Mouse (Mus musculus) embryonic facial prominence, embryonic 14.5 days (tissue): ENCODE data around the gene Hps6. TPM values are rescaled to one million over a fixed set of nuclear protein-coding genes. Genes with fewer than 3 reads are reported as not detected.

Source experiments
- ATAC-seq: fragments of 200-750 bp; cut with Nextera tagmentation; 2 replicates; pipeline ENCODE4 v1.8.0; 2017; ENCODE audit warnings: low read depth, moderate number of reproducible peaks, moderate TSS enrichment
- DNase-seq: peaks from one replicate; pipeline ENCODE4 v3.0.0-alpha.2; 2015; ENCODE audit warnings: low spot score
- H3K27ac ChIP-seq: fragments of 300-500 bp; sonication (generic); replicated peaks from 2 replicates; pipeline ENCODE4 v1.5.1; 2014; ENCODE audit warnings: low read depth, mild to moderate bottlenecking, low read length, moderate library complexity
- H3K27me3 ChIP-seq: fragments of 300-500 bp; sonication (generic); replicated peaks from 2 replicates; pipeline ENCODE4 v1.6.1; 2014; ENCODE audit warnings: low read length; ENCODE audit not compliant: control insufficient read depth, insufficient read depth
- H3K36me3 ChIP-seq: fragments of 300-500 bp; sonication (generic); 2 replicates; pipeline ENCODE4 v1.6.1; 2014; ENCODE audit warnings: low read length, mixed read lengths; ENCODE audit not compliant: control insufficient read depth, insufficient read depth
- H3K4me1 ChIP-seq: fragments of 300-500 bp; sonication (generic); 2 replicates; pipeline ENCODE4 v1.6.1; 2014; ENCODE audit warnings: antibody characterized with exemption, low read length; ENCODE audit not compliant: control insufficient read depth, insufficient read depth
- H3K4me2 ChIP-seq: fragments of 300-500 bp; sonication (generic); 2 replicates; pipeline ENCODE4 v1.6.1; 2014; ENCODE audit warnings: low read depth, mild to moderate bottlenecking, low read length, moderate library complexity, mixed read lengths
- H3K4me3 ChIP-seq: fragments of 300-500 bp; sonication (generic); 2 replicates; pipeline ENCODE4 v1.5.1; 2014; ENCODE audit warnings: low read depth, mild to moderate bottlenecking, low read length
- H3K9ac ChIP-seq: fragments of 300-500 bp; sonication (generic); 2 replicates; pipeline ENCODE4 v1.6.1; 2014; ENCODE audit warnings: low read depth, mild to moderate bottlenecking, low read length, moderate library complexity, mixed read lengths
- H3K9me3 ChIP-seq: fragments of 300-500 bp; sonication (generic); 2 replicates; pipeline ENCODE4 v1.6.1; 2016; ENCODE audit warnings: low read length; ENCODE audit not compliant: control insufficient read depth
- WGBS: fragments of 180-500 bp; shearing (Covaris S2); extraction: QIAGEN DNeasy Blood & Tissue Kit; methylation state at CpG from one replicate; pipeline ENCODE4 v1.1.7; 2014; 5-methylcytosine and 5-hydroxymethylcytosine counted together
- polyA plus RNA-seq: library from polyadenylated mRNA; unstranded; fragments of >200 nt; fragmentation: Nextera tagmentation; extraction: Ambion mirVana; gene quantifications from 2 replicates; pipeline ENCODE4 v1.2.1, GENCODE M21; 2014

Hps6 gene
- polyA plus RNA-seq, 1 experiment from 2014 or later = 4.5 TPM

GRCm38 (mm10) chr19:46033911-46034310, 30.6 kb downstream of the Hps6 start:
- H3K4me1 ChIP-seq = peaks cover 7% of the 10 kb centered on the region
- H3K4me3 ChIP-seq = no peak overlapping the region
- no peak overlapping the region for H3K9ac ChIP-seq
- DNase-seq = no peak
- H3K36me3 ChIP-seq = peaks cover 77% of the 10 kb centered on the region
- 95% methylated on average over 11 of the region's 11 CpGs for WGBS
- H3K27ac ChIP-seq = no peak overlapping the region
- H3K4me2 ChIP-seq = no peak overlapping the region
- H3K27me3 ChIP-seq = no peaks in the 10 kb centered on the region
- ATAC-seq = no peak
- H3K9me3 ChIP-seq = peaks cover 10% of the 10 kb centered on the region; the same call in 1 of the 2 replicates

GRCm38 (mm10) chr19:46035971-46036370, 32.7 kb downstream of the Hps6 start:
- Histone ChIP-seq H3K27ac (no peak overlapping the region), H3K27me3 (no peaks in the 10 kb centered on the region), H3K4me3 (no peak overlapping the region), H3K4me2 (no peak overlapping the region), H3K9ac (no peak overlapping the region), H3K36me3 (peaks cover 59% of the 10 kb centered on the region), H3K9me3 (no peaks in the 10 kb centered on the region), H3K4me1 (peaks cover 20% of the 10 kb centered on the region)
- whole genome bisulfite sequencing = 85% methylated on average over 13 of the region's 13 CpGs
- DNase-seq (no peak), ATAC-seq (no peak)

GRCm38 (mm10) chr19:46036477-46037242, 33.4 kb downstream of the Hps6 start:
- peak overlapping the region; percentile 92 for H3K9ac ChIP-seq
- no peak overlapping the region; the same call in 1 of the 2 replicates for H3K27ac ChIP-seq
- 76% methylated on average over 13 of the region's 13 CpGs for WGBS
- H3K36me3 ChIP-seq = peaks cover 52% of the 10 kb centered on the region
- H3K4me3 ChIP-seq = peak overlapping the region; percentile 84
- H3K4me2 ChIP-seq = peak overlapping the region; percentile 87
- peaks cover 27% of the 10 kb centered on the region for H3K4me1 ChIP-seq
- DNase-seq (no peak), ATAC-seq (no peak)
- no peaks in the 10 kb centered on the region for H3K9me3 ChIP-seq
- H3K27me3 ChIP-seq = no peaks in the 10 kb centered on the region

GRCm38 (mm10) chr19:46037243-46037924, 34.1 kb downstream of the Hps6 start:
- no peak for ATAC-seq
- H3K9ac ChIP-seq = peak overlapping the region; percentile 92
- WGBS = 18% methylated on average over 6 of the region's 6 CpGs

GRCm38 (mm10) chr19:46037925-46038850, 34.9 kb downstream of the Hps6 start:
- 4% methylated on average over 12 of the region's 13 CpGs for WGBS
- no peaks in the 10 kb centered on the region for H3K9me3 ChIP-seq
- peak; percentile 73 for DNase-seq
- peak; percentile 15; the same call in 1 of the 2 replicates for ATAC-seq
- H3K27ac ChIP-seq = peak overlapping the region; percentile 99
- peak overlapping the region; percentile 87 for H3K4me2 ChIP-seq
- H3K9ac ChIP-seq = peak overlapping the region; percentile 92
- H3K4me1 ChIP-seq = peaks cover 38% of the 10 kb centered on the region
- H3K4me3 ChIP-seq = peak overlapping the region; percentile 84
- H3K27me3 ChIP-seq = no peaks in the 10 kb centered on the region
- peaks cover 37% of the 10 kb centered on the region for H3K36me3 ChIP-seq

More at GRCm38 (mm10) chr19:46037243-46037924, 34.1 kb downstream of the Hps6 start:
- no peaks in the 10 kb centered on the region for H3K9me3 ChIP-seq
- peak overlapping the region; percentile 99 for H3K27ac ChIP-seq
- peak overlapping the region; percentile 87 for H3K4me2 ChIP-seq
- no peaks in the 10 kb centered on the region for H3K27me3 ChIP-seq
- H3K4me1 ChIP-seq = peaks cover 30% of the 10 kb centered on the region
- H3K36me3 ChIP-seq = peaks cover 45% of the 10 kb centered on the region
- peak overlapping the region; percentile 84 for H3K4me3 ChIP-seq
- DNase-seq = peak; percentile 74

- peak overlapping the region; percentile 84 for H3K4me3 ChIP-seq
- H3K27me3 ChIP-seq = no peaks in the 10 kb centered on the region
- DNase-seq (peak; percentile 24), ATAC-seq (no peak)
- H3K27ac ChIP-seq = peak overlapping the region; percentile 99
- H3K4me2 ChIP-seq = peak overlapping the region; percentile 87
- peaks cover 30% of the 10 kb centered on the region for H3K36me3 ChIP-seq
- no peaks in the 10 kb centered on the region for H3K9me3 ChIP-seq
- peak overlapping the region; percentile 92 for H3K9ac ChIP-seq
- WGBS = 0% methylated on average over 5 of the region's 17 CpGs
- H3K4me1 ChIP-seq = peaks cover 45% of the 10 kb centered on the region
Measured at GRCm38 (mm10) chr19:46038851-46039260, 35.5 kb downstream of the Hps6 start.

- H3K27me3 ChIP-seq = no peaks in the 10 kb centered on the region
- peak overlapping the region; percentile 84 for H3K4me3 ChIP-seq
- H3K9ac ChIP-seq = peak overlapping the region; percentile 92
- no peaks in the 10 kb centered on the region for H3K9me3 ChIP-seq
- H3K4me2 ChIP-seq = peak overlapping the region; percentile 87
- ATAC-seq (peak; percentile 78), DNase-seq (peak; percentile 97)
- peaks cover 24% of the 10 kb centered on the region for H3K36me3 ChIP-seq
- peak overlapping the region; percentile 99 for H3K27ac ChIP-seq
- WGBS = 1% methylated on average over 18 of the region's 30 CpGs
- peaks cover 48% of the 10 kb centered on the region for H3K4me1 ChIP-seq
Measured at GRCm38 (mm10) chr19:46039478-46039877, 36.2 kb downstream of the Hps6 start.
